Mouse (Mus musculus) neural tube, embryonic 15.5 days (tissue): ENCODE measurements around the gene Colq. TPM values are rescaled to one million over a fixed set of nuclear protein-coding genes. Genes with fewer than 3 reads are reported as not detected.

Experiments used
- ATAC-seq: fragments of 200-750 bp; cut with Nextera tagmentation; 2 replicates; pipeline ENCODE4 v1.8.0; 2017; ENCODE audit warnings: mild to moderate bottlenecking, moderate TSS enrichment, moderate library complexity; ENCODE audit not compliant: low FRiP score
- H3K27ac ChIP-seq: fragments of 300-500 bp; sonication (generic); replicated peaks from 2 replicates; pipeline ENCODE4 v1.5.1; 2015; ENCODE audit warnings: mild to moderate bottlenecking, inconsistent platforms
- H3K27me3 ChIP-seq: fragments of 300-500 bp; sonication (generic); replicated peaks from 2 replicates; pipeline ENCODE4 v1.6.1; 2015; ENCODE audit warnings: inconsistent platforms
- H3K36me3 ChIP-seq: fragments of 300-500 bp; sonication (generic); 2 replicates; pipeline ENCODE4 v1.6.1; 2015; ENCODE audit warnings: inconsistent platforms
- H3K4me1 ChIP-seq: fragments of 300-500 bp; sonication (generic); 2 replicates; pipeline ENCODE4 v1.6.1; 2015; ENCODE audit warnings: inconsistent platforms
- H3K4me2 ChIP-seq: fragments of 300-500 bp; sonication (generic); 2 replicates; pipeline ENCODE4 v1.6.1; 2015; ENCODE audit warnings: inconsistent platforms, mild to moderate bottlenecking, moderate library complexity
- H3K4me3 ChIP-seq: fragments of 300-500 bp; sonication (generic); replicated peaks from 2 replicates; pipeline ENCODE4 v1.5.1; 2015; ENCODE audit warnings: mild to moderate bottlenecking, inconsistent platforms
- H3K9ac ChIP-seq: fragments of 300-500 bp; sonication (generic); replicated peaks from 2 replicates; pipeline ENCODE4 v1.6.1; 2015; ENCODE audit warnings: mild to moderate bottlenecking, inconsistent platforms
- H3K9me3 ChIP-seq: fragments of 300-500 bp; sonication (generic); replicated peaks from 2 replicates; pipeline ENCODE4 v1.6.1; 2016; ENCODE audit warnings: inconsistent platforms
- WGBS: fragments of 180-500 bp; shearing (Covaris S2); methylation state at CpG from one replicate; pipeline ENCODE4 v1.1.7; 2015; ENCODE audit warnings: mixed read lengths; 5-methylcytosine and 5-hydroxymethylcytosine counted together
- polyA plus RNA-seq: library from polyadenylated mRNA; unstranded; fragments of >200 nt; fragmentation: Nextera tagmentation; extraction: Ambion mirVana; gene quantifications from 2 replicates; pipeline ENCODE4 v1.2.1, GENCODE M21; 2015

Colq gene
- polyA plus RNA-seq, 1 experiment from 2014 or later: 0.63 TPM

GRCm38 (mm10) chr14:31572561-31573175, 18.5 kb downstream of the Colq start:
- Histone ChIP-seq H3K27ac (no peak overlapping the region), H3K4me3 (no peak overlapping the region), H3K9me3 (no peaks in the 10 kb centered on the region), H3K9ac (no peak overlapping the region), H3K27me3 (no peaks in the 10 kb centered on the region), H3K4me1 (no peaks in the 10 kb centered on the region), H3K4me2 (no peak overlapping the region), H3K36me3 (no peaks in the 10 kb centered on the region)
- ATAC-seq: no peak
- 73% methylated on average over 9 of the region's 9 CpGs for WGBS

GRCm38 (mm10) chr14:31571419-31571818, 19.7 kb downstream of the Colq start:
- Histone ChIP-seq H3K27me3 (no peaks in the 10 kb centered on the region), H3K4me1 (no peaks in the 10 kb centered on the region), H3K4me2 (no peak overlapping the region), H3K27ac (no peak overlapping the region), H3K9ac (no peak overlapping the region), H3K36me3 (no peaks in the 10 kb centered on the region), H3K4me3 (no peak overlapping the region), H3K9me3 (no peaks in the 10 kb centered on the region)
- 91% methylated on average over 5 of the region's 5 CpGs for WGBS
- ATAC-seq: no peak

GRCm38 (mm10) chr14:31570131-31570951, 20.8 kb downstream of the Colq start:
- Histone ChIP-seq H3K27me3 (no peaks in the 10 kb centered on the region), H3K4me1 (no peaks in the 10 kb centered on the region), H3K27ac (no peak overlapping the region), H3K4me2 (no peak overlapping the region), H3K9ac (no peak overlapping the region), H3K9me3 (no peaks in the 10 kb centered on the region), H3K36me3 (no peaks in the 10 kb centered on the region), H3K4me3 (no peak overlapping the region)
- WGBS: 78% methylated on average over 6 of the region's 6 CpGs
- ATAC-seq: no peak

GRCm38 (mm10) chr14:31569151-31569631, 22.0 kb downstream of the Colq start:
- H3K9me3 ChIP-seq: no peaks in the 10 kb centered on the region
- peak; percentile 38; the same call in 1 of the 2 replicates for ATAC-seq
- WGBS: 46% methylated on average over 7 of the region's 7 CpGs

GRCm38 (mm10) chr14:31565478-31566212, 25.5 kb downstream of the Colq start:
- no peak for ATAC-seq

More at GRCm38 (mm10) chr14:31569151-31569631, 22.0 kb downstream of the Colq start:
- H3K27ac ChIP-seq: no peak overlapping the region
- no peak overlapping the region for H3K4me3 ChIP-seq
- H3K27me3 ChIP-seq: no peaks in the 10 kb centered on the region
- H3K36me3 ChIP-seq: no peaks in the 10 kb centered on the region
- H3K4me2 ChIP-seq: no peak overlapping the region
- no peaks in the 10 kb centered on the region for H3K4me1 ChIP-seq
- no peak overlapping the region for H3K9ac ChIP-seq

GRCm38 (mm10) chr14:31564452-31565179, 26.5 kb downstream of the Colq start:
- Histone ChIP-seq H3K4me1 (no peaks in the 10 kb centered on the region), H3K9me3 (no peaks in the 10 kb centered on the region), H3K27ac (no peak overlapping the region), H3K27me3 (no peaks in the 10 kb centered on the region), H3K9ac (no peak overlapping the region), H3K4me2 (no peak overlapping the region), H3K4me3 (no peak overlapping the region), H3K36me3 (no peaks in the 10 kb centered on the region)
- 45% methylated on average over 6 of the region's 6 CpGs for WGBS
- ATAC-seq: no peak

More at GRCm38 (mm10) chr14:31565478-31566212, 25.5 kb downstream of the Colq start:
- no peak overlapping the region for H3K4me2 ChIP-seq
- no peaks in the 10 kb centered on the region for H3K36me3 ChIP-seq
- H3K27me3 ChIP-seq: no peaks in the 10 kb centered on the region
- H3K27ac ChIP-seq: no peak overlapping the region
- H3K9ac ChIP-seq: no peak overlapping the region
- WGBS: 76% methylated on average over 9 of the region's 9 CpGs
- H3K9me3 ChIP-seq: no peaks in the 10 kb centered on the region
- H3K4me1 ChIP-seq: no peaks in the 10 kb centered on the region
- H3K4me3 ChIP-seq: no peak overlapping the region

- no peak for ATAC-seq
- 60% methylated on average over 5 of the region's 5 CpGs for WGBS
Observed at GRCm38 (mm10) chr14:31560886-31561285, 30.3 kb downstream of the Colq start.

GRCm38 (mm10) chr14:31559216-31559615, 31.9 kb downstream of the Colq start:
- H3K4me2 ChIP-seq: no peak overlapping the region
- H3K27me3 ChIP-seq: no peaks in the 10 kb centered on the region
- no peak overlapping the region for H3K4me3 ChIP-seq
- 61% methylated on average over 5 of the region's 5 CpGs for WGBS
- H3K4me1 ChIP-seq: no peaks in the 10 kb centered on the region
- no peak overlapping the region for H3K9ac ChIP-seq
- H3K36me3 ChIP-seq: no peaks in the 10 kb centered on the region
- no peak overlapping the region for H3K27ac ChIP-seq
- no peaks in the 10 kb centered on the region for H3K9me3 ChIP-seq
- ATAC-seq: no peak

More at GRCm38 (mm10) chr14:31560886-31561285, 30.3 kb downstream of the Colq start:
- Histone ChIP-seq H3K4me2 (no peak overlapping the region), H3K4me1 (no peaks in the 10 kb centered on the region), H3K27ac (no peak overlapping the region), H3K4me3 (no peak overlapping the region), H3K9ac (no peak overlapping the region), H3K27me3 (no peaks in the 10 kb centered on the region), H3K36me3 (no peaks in the 10 kb centered on the region), H3K9me3 (no peaks in the 10 kb centered on the region)

- ATAC-seq: no peak
- H3K4me3 ChIP-seq: no peak overlapping the region
- no peaks in the 10 kb centered on the region for H3K9me3 ChIP-seq
- no peaks in the 10 kb centered on the region for H3K4me1 ChIP-seq
- 77% methylated on average over 9 of the region's 9 CpGs for WGBS
- no peaks in the 10 kb centered on the region for H3K36me3 ChIP-seq
- no peak overlapping the region for H3K27ac ChIP-seq
- no peak overlapping the region for H3K9ac ChIP-seq
- H3K27me3 ChIP-seq: no peaks in the 10 kb centered on the region
- H3K4me2 ChIP-seq: no peak overlapping the region
Observed at GRCm38 (mm10) chr14:31557784-31558183, 33.4 kb downstream of the Colq start.

- H3K9me3 ChIP-seq: no peaks in the 10 kb centered on the region
- WGBS: 80% methylated on average over 8 of the region's 8 CpGs
Observed at GRCm38 (mm10) chr14:31557273-31557672, 33.9 kb downstream of the Colq start.

More at GRCm38 (mm10) chr14:31557273-31557672, 33.9 kb downstream of the Colq start:
- ATAC-seq: no peak
- H3K27me3 ChIP-seq: no peaks in the 10 kb centered on the region
- H3K4me1 ChIP-seq: no peaks in the 10 kb centered on the region
- no peak overlapping the region for H3K4me3 ChIP-seq
- no peak overlapping the region for H3K4me2 ChIP-seq
- no peak overlapping the region for H3K27ac ChIP-seq
- no peaks in the 10 kb centered on the region for H3K36me3 ChIP-seq
- H3K9ac ChIP-seq: no peak overlapping the region
